Mouse (Mus musculus) megakaryocyte, embryonic 14.5 days (primary cell): Measurements from ENCODE around the gene Dgka.

Experiments
- FLI1 ChIP-seq: IDR thresholded peaks from 2 replicates; pipeline ENCODE4 v1.6.1; 2012; ENCODE audit warnings: low read length, inconsistent platforms, mixed read lengths
- GATA1 ChIP-seq: IDR thresholded peaks from 3 replicates; pipeline ENCODE4 v1.6.1; 2012; ENCODE audit warnings: mixed read lengths, low read length, inconsistent platforms, borderline replicate concordance

GRCm38 (mm10) chr10:128747646-128748251, 3.1 kb upstream of the Dgka start, which contains the start of gene Pym1:
- TF ChIP-seq FLI1 (no peak), GATA1 (no peak)
